Mouse (Mus musculus): ENCODE measurements around the gene Vps53. TPM values are rescaled to one million over a fixed set of nuclear protein-coding genes. Genes with fewer than 3 reads are reported as not detected.

Vps53 gene
- polyA plus RNA-seq, 1 experiment from 2014 or later: 36.5 TPM

DNA sequence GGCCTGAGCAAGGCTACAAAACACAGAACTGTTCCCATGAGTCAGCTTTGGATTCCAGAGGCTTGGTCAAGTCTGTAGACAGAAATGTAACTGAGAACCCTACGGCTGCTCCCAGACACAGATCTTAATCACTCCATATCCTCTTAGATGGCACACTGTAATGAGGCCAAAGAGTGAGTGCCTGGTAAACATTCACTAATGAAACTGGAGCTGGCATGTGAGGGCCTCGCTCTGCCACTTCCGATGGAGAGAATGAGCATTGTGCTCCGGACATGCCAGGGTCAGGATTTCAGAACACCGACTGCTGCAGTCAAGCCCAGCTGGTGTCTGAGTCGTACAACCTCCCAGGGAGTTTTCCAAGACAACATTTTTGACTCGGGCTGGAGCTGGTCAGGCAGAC lies 119.5 kb downstream of the Vps53 start:
- H3K27me3 ChIP-seq (ENCODE audit: low read depth, poor library complexity, severe bottlenecking): no peaks in the 10 kb centered on the region
- peaks cover 12% of the 10 kb centered on the region for H3K36me3 ChIP-seq
- H3K27ac ChIP-seq (replicated peaks): no peak overlapping the region
- WGBS: 79% methylated on average over 7 of the region's 7 CpGs
- no peak for DNase-seq (ENCODE audit: low spot score)
- H3K9me3 ChIP-seq (replicated peaks): no peaks in the 10 kb centered on the region
- no peaks in the 10 kb centered on the region for H3K4me1 ChIP-seq
- H3K4me3 ChIP-seq: no peak overlapping the region

GRCm38 (mm10) chr11:76056487-76056886 lies 123.0 kb downstream of the Vps53 start:
- 20% methylated on average over 3 of the region's 3 CpGs for WGBS

DNA sequence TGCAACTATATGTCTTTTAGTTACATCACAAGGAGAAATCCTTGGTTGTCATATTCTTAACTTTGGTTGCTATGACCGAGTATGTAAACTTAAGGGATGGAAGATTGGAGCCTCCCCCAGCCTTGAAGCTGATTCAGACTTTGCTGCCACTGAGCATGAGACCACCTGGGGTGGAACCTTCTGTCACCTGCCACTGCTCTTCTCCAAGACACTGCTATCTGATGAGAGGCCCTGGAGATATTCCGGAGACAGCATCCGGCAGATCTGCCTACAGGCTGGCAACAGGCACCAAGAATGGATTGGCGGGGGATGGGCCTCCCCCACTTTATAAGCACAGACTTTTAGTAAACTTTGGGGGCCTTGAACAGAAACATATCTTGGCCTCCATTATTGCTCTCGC lies 127.0 kb downstream of the Vps53 start:
- peaks cover 10% of the 10 kb centered on the region for H3K4me1 ChIP-seq
- H3K27me3 ChIP-seq (ENCODE audit: low read depth, poor library complexity, severe bottlenecking): no peaks in the 10 kb centered on the region
- no peaks in the 10 kb centered on the region for H3K36me3 ChIP-seq
- WGBS: 91% methylated on average over 5 of the region's 5 CpGs
- no peak for DNase-seq (ENCODE audit: low spot score)
- H3K4me3 ChIP-seq: no peak overlapping the region
- H3K27ac ChIP-seq (replicated peaks): no peak overlapping the region
- no peaks in the 10 kb centered on the region for H3K9me3 ChIP-seq (replicated peaks)

More at GRCm38 (mm10) chr11:76056487-76056886, 123.0 kb downstream of the Vps53 start:
- Histone ChIP-seq H3K4me3 (no peak overlapping the region), H3K27me3 (ENCODE audit: low read depth, poor library complexity, severe bottlenecking) (no peaks in the 10 kb centered on the region), H3K4me1 (no peaks in the 10 kb centered on the region), H3K36me3 (peaks cover 4% of the 10 kb centered on the region; the same call in 1 of the 2 replicates), H3K27ac (replicated peaks) (no peak overlapping the region), H3K9me3 (replicated peaks) (no peaks in the 10 kb centered on the region)
- no peak for DNase-seq (ENCODE audit: low spot score)

GRCm38 (mm10) chr11:76050967-76051512 lies 128.4 kb downstream of the Vps53 start:
- H3K27me3 ChIP-seq (ENCODE audit: low read depth, poor library complexity, severe bottlenecking): no peaks in the 10 kb centered on the region
- no peak for DNase-seq (ENCODE audit: low spot score)
- peaks cover 12% of the 10 kb centered on the region for H3K4me1 ChIP-seq
- WGBS: 48% methylated on average over 5 of the region's 5 CpGs
- no peaks in the 10 kb centered on the region for H3K9me3 ChIP-seq (replicated peaks)
- peaks cover 8% of the 10 kb centered on the region for H3K36me3 ChIP-seq
- no peak overlapping the region for H3K27ac ChIP-seq (replicated peaks)
- H3K4me3 ChIP-seq: no peak overlapping the region

GRCm38 (mm10) chr11:76050509-76050908 lies 128.9 kb downstream of the Vps53 start:
- Histone ChIP-seq H3K27me3 (ENCODE audit: low read depth, poor library complexity, severe bottlenecking) (no peaks in the 10 kb centered on the region), H3K4me1 (peaks cover 12% of the 10 kb centered on the region), H3K27ac (replicated peaks) (no peak overlapping the region), H3K4me3 (no peak overlapping the region), H3K9me3 (replicated peaks) (no peaks in the 10 kb centered on the region), H3K36me3 (peaks cover 14% of the 10 kb centered on the region)
- no peak for DNase-seq (ENCODE audit: low spot score)
- WGBS: 41% methylated on average over 3 of the region's 3 CpGs

- peaks cover 14% of the 10 kb centered on the region for H3K36me3 ChIP-seq
- H3K27me3 ChIP-seq (ENCODE audit: low read depth, poor library complexity, severe bottlenecking): no peaks in the 10 kb centered on the region
- WGBS: 87% methylated on average over 6 of the region's 6 CpGs
- H3K4me1 ChIP-seq: peaks cover 21% of the 10 kb centered on the region
- H3K4me3 ChIP-seq: no peak overlapping the region
- no peaks in the 10 kb centered on the region for H3K9me3 ChIP-seq (replicated peaks)
- no peak for DNase-seq (ENCODE audit: low spot score)
- 0 out of 2 replicates have a peak overlapping the region, but pooled peaks have one; percentile 46 for H3K27ac ChIP-seq (replicated peaks)
Observed at GRCm38 (mm10) chr11:76045367-76045766, 134.1 kb downstream of the Vps53 start.

- Histone ChIP-seq H3K9me3 (replicated peaks) (no peaks in the 10 kb centered on the region), H3K27me3 (ENCODE audit: low read depth, poor library complexity, severe bottlenecking) (no peaks in the 10 kb centered on the region), H3K36me3 (peaks cover 14% of the 10 kb centered on the region), H3K27ac (replicated peaks) (peak overlapping the region; percentile 2; the same call in 1 of the 2 replicates), H3K4me3 (no peak overlapping the region), H3K4me1 (peaks cover 21% of the 10 kb centered on the region)
- no peak for DNase-seq (ENCODE audit: low spot score)
- WGBS: 85% methylated on average over 6 of the region's 6 CpGs
Observed at GRCm38 (mm10) chr11:76044468-76044867, 135.0 kb downstream of the Vps53 start.

DNA sequence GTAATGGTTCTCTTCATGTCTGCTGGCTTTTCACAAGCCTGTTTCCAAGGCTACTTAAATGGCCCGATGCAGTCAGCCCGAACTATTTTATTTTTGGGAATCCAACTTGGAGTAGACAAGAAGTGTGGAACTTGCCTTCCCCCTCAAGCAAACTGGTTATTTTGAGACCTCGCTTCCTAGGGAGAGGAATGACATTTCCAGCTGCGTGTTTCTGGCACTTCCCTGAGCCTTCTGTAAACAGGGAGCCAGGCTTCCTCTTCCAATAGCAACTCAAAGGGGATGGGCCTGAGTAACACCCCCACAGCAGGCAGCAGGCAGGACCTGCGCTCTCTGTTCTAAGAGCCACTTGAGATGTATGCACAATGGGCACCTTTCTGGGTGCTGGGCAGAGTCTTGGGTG lies 136.6 kb downstream of the Vps53 start:
- Histone ChIP-seq H3K27me3 (ENCODE audit: low read depth, poor library complexity, severe bottlenecking) (no peaks in the 10 kb centered on the region), H3K4me3 (no peak overlapping the region), H3K36me3 (peaks cover 14% of the 10 kb centered on the region), H3K4me1 (peaks cover 21% of the 10 kb centered on the region), H3K27ac (replicated peaks) (no peak overlapping the region), H3K9me3 (replicated peaks) (no peaks in the 10 kb centered on the region)
- whole genome bisulfite sequencing: 45% methylated on average over 5 of the region's 5 CpGs
- DNase-seq (ENCODE audit: low spot score): no peak

GRCm38 (mm10) chr11:76042041-76042638 lies 137.3 kb downstream of the Vps53 start:
- H3K4me1 ChIP-seq: peaks cover 21% of the 10 kb centered on the region
- no peak overlapping the region for H3K27ac ChIP-seq (replicated peaks)
- no peak overlapping the region for H3K4me3 ChIP-seq
- no peaks in the 10 kb centered on the region for H3K9me3 ChIP-seq (replicated peaks)
- no peak for DNase-seq (ENCODE audit: low spot score)
- no peaks in the 10 kb centered on the region for H3K27me3 ChIP-seq (ENCODE audit: low read depth, poor library complexity, severe bottlenecking)
- 72% methylated on average over 10 of the region's 10 CpGs for WGBS
- peaks cover 14% of the 10 kb centered on the region for H3K36me3 ChIP-seq

DNA sequence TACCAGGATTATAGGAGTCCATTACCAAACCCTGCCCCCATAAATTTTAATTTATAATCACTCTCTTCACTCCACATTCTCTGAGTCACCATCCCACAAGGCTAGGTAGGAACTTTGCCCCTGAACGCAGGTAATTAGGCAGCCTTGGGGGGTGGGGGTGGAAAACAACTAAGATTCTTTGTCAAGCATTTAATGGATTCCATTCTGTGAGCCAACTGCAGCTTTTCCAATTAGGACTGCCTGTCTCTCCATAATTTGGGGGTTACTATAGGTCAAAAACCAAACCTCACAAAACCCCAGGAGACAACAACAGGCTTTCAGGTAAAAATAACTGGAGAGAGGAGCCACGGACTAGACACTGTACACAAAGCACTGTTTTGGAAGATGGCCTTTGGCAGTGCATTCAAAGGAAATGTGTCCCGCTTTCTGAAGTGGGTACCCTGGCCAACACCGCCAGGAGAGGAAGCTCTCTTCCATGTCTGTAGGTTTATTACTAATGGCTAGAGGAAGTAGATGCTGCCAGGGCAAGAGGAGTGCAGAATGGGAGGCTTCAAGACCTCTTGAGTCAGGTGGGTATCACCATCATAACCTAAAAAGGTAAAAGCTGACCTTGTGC lies 138.6 kb downstream of the Vps53 start:
- H3K27me3 ChIP-seq (ENCODE audit: low read depth, poor library complexity, severe bottlenecking): no peaks in the 10 kb centered on the region
- WGBS: 84% methylated on average over 4 of the region's 4 CpGs
- no peak overlapping the region for H3K4me3 ChIP-seq
- H3K27ac ChIP-seq (replicated peaks): no peak overlapping the region
- peaks cover 4% of the 10 kb centered on the region; the same call in 1 of the 2 replicates for H3K36me3 ChIP-seq
- DNase-seq (ENCODE audit: low spot score): no peak
- peaks cover 19% of the 10 kb centered on the region for H3K4me1 ChIP-seq
- H3K9me3 ChIP-seq (replicated peaks): no peaks in the 10 kb centered on the region

- no peak overlapping the region for H3K4me3 ChIP-seq
- no peaks in the 10 kb centered on the region for H3K36me3 ChIP-seq
- DNase-seq (ENCODE audit: low spot score): no peak
- H3K9me3 ChIP-seq (replicated peaks): no peaks in the 10 kb centered on the region
- no peak overlapping the region for H3K27ac ChIP-seq (replicated peaks)
- WGBS: 91% methylated on average over 8 of the region's 8 CpGs
- no peaks in the 10 kb centered on the region for H3K27me3 ChIP-seq (ENCODE audit: low read depth, poor library complexity, severe bottlenecking)
- H3K4me1 ChIP-seq: peaks cover 18% of the 10 kb centered on the region
Observed at GRCm38 (mm10) chr11:76040106-76040505, 139.3 kb downstream of the Vps53 start.

- 86% methylated on average over 3 of the region's 3 CpGs for WGBS
Observed at GRCm38 (mm10) chr11:76039271-76040053, 140.0 kb downstream of the Vps53 start.

More at GRCm38 (mm10) chr11:76039271-76040053, 140.0 kb downstream of the Vps53 start:
- no peak for DNase-seq (ENCODE audit: low spot score)
- Histone ChIP-seq H3K4me1 (peaks cover 11% of the 10 kb centered on the region), H3K4me3 (no peak overlapping the region), H3K36me3 (no peaks in the 10 kb centered on the region), H3K27me3 (ENCODE audit: low read depth, poor library complexity, severe bottlenecking) (no peaks in the 10 kb centered on the region), H3K9me3 (replicated peaks) (no peaks in the 10 kb centered on the region), H3K27ac (replicated peaks) (no peak overlapping the region)

Data from midbrain, embryonic 10.5 days (tissue).